Mouse (Mus musculus): ENCODE measurements around the gene P2rx4.

P2rx4 gene

GRCm38 (mm10) chr5:122704571-122704970 is 2.8 kb upstream of the P2rx4 start:
- DNase-seq: no peak

- DNase-seq: no peak
Observed at GRCm38 (mm10) chr5:122705174-122705573, 2.2 kb upstream of the P2rx4 start.

GRCm38 (mm10) chr5:122706917-122707275 is 448 bp upstream of the P2rx4 start:
- DNase-seq: no peak

GRCm38 (mm10) chr5:122708819-122709218 is 1.5 kb downstream of the P2rx4 start:
- no peak for DNase-seq

- no peak for DNase-seq
Observed at GRCm38 (mm10) chr5:122715723-122716122, 8.4 kb downstream of the P2rx4 start.

GRCm38 (mm10) chr5:122716793-122717192 is 9.4 kb downstream of the P2rx4 start:
- DNase-seq: no peak

- DNase-seq: no peak
Observed at GRCm38 (mm10) chr5:122718400-122718799, 11.1 kb downstream of the P2rx4 start.

- DNase-seq: no peak
Observed at GRCm38 (mm10) chr5:122719168-122719567, 11.8 kb downstream of the P2rx4 start.

- no peak for DNase-seq
Observed at GRCm38 (mm10) chr5:122725453-122725852, 18.1 kb downstream of the P2rx4 start.

- DNase-seq: peak; percentile 84 to 85
Observed at GRCm38 (mm10) chr5:122726068-122726467, 18.7 kb downstream of the P2rx4 start.

GRCm38 (mm10) chr5:122726595-122726994 is 19.3 kb downstream of the P2rx4 start:
- peak in 1 of 2 experiments; percentile 48 for DNase-seq

GRCm38 (mm10) chr5:122727096-122727495 is 19.8 kb downstream of the P2rx4 start:
- DNase-seq: peak; percentile 52 to 53

- no peak for DNase-seq
Observed at GRCm38 (mm10) chr5:122730776-122731175, 23.4 kb downstream of the P2rx4 start.

- DNase-seq: peak; percentile 41 to 66
Observed at GRCm38 (mm10) chr5:122731321-122731720, 24.0 kb downstream of the P2rx4 start.

GRCm38 (mm10) chr5:122731991-122732673 is 24.8 kb downstream of the P2rx4 start:
- DNase-seq: no peak

GRCm38 (mm10) chr5:122733881-122734280 is 26.5 kb downstream of the P2rx4 start:
- no peak for DNase-seq

GRCm38 (mm10) chr5:122735853-122736252 is 28.5 kb downstream of the P2rx4 start:
- no peak for DNase-seq

GRCm38 (mm10) chr5:122736761-122737160 is 29.4 kb downstream of the P2rx4 start:
- no peak for DNase-seq

- DNase-seq: no peak
Observed at GRCm38 (mm10) chr5:122743880-122744422, 36.6 kb downstream of the P2rx4 start.

- no peak for DNase-seq
Observed at GRCm38 (mm10) chr5:122747950-122748349, 40.6 kb downstream of the P2rx4 start.

- DNase-seq: no peak
Observed at GRCm38 (mm10) chr5:122754477-122754876, 47.1 kb downstream of the P2rx4 start.

- no peak for DNase-seq
Observed at GRCm38 (mm10) chr5:122755620-122756019, 48.3 kb downstream of the P2rx4 start.

- DNase-seq: no peak
Observed at GRCm38 (mm10) chr5:122756144-122756543, 48.8 kb downstream of the P2rx4 start.

GRCm38 (mm10) chr5:122756680-122757079 is 49.3 kb downstream of the P2rx4 start:
- DNase-seq: peak; percentile 80 to 82
